Mouse (Mus musculus): ENCODE data around the gene Fut2. TPM values are rescaled to one million over a fixed set of nuclear protein-coding genes. Genes with fewer than 3 reads are reported as not detected.
A peak's percentile ranks its signal among the peaks of the same experiment; 100 is the strongest.

Gene Fut2
- polyA plus RNA-seq, 1 experiment: not detected

- peak overlapping the region; percentile 90 for H3K4me3 ChIP-seq (ENCODE audit: insufficient read depth, low read depth, low read length)
- H3K4me1 ChIP-seq (ENCODE audit: control insufficient read depth, insufficient read depth, insufficient read length, low read length): 0 out of 2 replicates have a peak, but pooled peaks cover 10% of the 10 kb centered on the region
- H3K27ac ChIP-seq (replicated peaks; ENCODE audit: low read depth, low read length): peak overlapping the region; percentile 97
These were observed 39.7 kb upstream of the Fut2 start for GRCm38 (mm10) chr7:45705873-45706281.

- Histone ChIP-seq H3K4me1 (ENCODE audit: control insufficient read depth, insufficient read depth, insufficient read length, low read length) (0 out of 2 replicates have a peak, but pooled peaks cover 10% of the 10 kb centered on the region), H3K27ac (replicated peaks; ENCODE audit: low read depth, low read length) (peak overlapping the region; percentile 87)
These were observed 39.3 kb upstream of the Fut2 start for GRCm38 (mm10) chr7:45705443-45705864.

GRCm38 (mm10) chr7:45704730-45705442, 38.7 kb upstream of the Fut2 start, which contains the start of gene Dbp:
Dbp (plus strand) TSS chr7:45705088.
- 0 out of 2 replicates have a peak, but pooled peaks cover 10% of the 10 kb centered on the region for H3K4me1 ChIP-seq (ENCODE audit: control insufficient read depth, insufficient read depth, insufficient read length, low read length)
- peak within 1 kb of the TSS; percentile 87 for H3K27ac ChIP-seq (replicated peaks; ENCODE audit: low read depth, low read length)
- peak within 1 kb of the TSS; percentile 90 for H3K4me3 ChIP-seq (ENCODE audit: insufficient read depth, low read depth, low read length)

More at GRCm38 (mm10) chr7:45705443-45705864, 39.3 kb upstream of the Fut2 start:
- peak overlapping the region; percentile 90 for H3K4me3 ChIP-seq (ENCODE audit: insufficient read depth, low read depth, low read length)

DNA sequence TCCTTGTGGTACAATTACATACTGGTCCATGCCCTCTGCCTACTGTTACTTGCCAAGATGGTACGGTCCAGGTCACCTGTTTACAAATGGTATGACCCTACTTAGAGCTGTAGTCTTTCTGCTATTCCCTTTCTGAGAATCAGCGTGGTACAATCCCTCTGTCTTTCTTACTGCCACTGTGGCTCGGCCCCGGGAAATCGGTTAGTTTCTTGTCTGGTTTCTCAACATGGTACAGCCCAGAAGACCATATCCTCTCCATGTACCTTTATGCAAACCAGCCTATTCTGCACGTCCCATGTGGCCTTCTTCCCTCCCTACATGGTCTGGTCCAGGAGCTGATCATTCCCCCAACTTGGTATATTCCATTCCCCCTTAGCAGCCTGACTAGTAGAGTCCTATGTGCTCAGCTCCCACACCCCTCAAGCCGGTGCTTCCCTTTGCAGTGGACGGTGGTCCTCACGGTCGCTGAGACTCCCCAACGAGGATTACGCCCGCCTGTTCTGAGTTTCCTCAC, 37.9 kb upstream of the Fut2 start:
- Histone ChIP-seq H3K27ac (replicated peaks; ENCODE audit: low read depth, low read length) (peak overlapping the region; percentile 84), H3K4me1 (ENCODE audit: control insufficient read depth, insufficient read depth, insufficient read length, low read length) (0 out of 2 replicates have a peak, but pooled peaks cover 10% of the 10 kb centered on the region)

GRCm38 (mm10) chr7:45703521-45704033, 37.4 kb upstream of the Fut2 start:
- Histone ChIP-seq H3K4me1 (ENCODE audit: control insufficient read depth, insufficient read depth, insufficient read length, low read length) (0 out of 2 replicates have a peak, but pooled peaks cover 8% of the 10 kb centered on the region), H3K27ac (replicated peaks; ENCODE audit: low read depth, low read length) (peak overlapping the region; percentile 84), H3K4me3 (ENCODE audit: insufficient read depth, low read depth, low read length) (peak overlapping the region; percentile 57; the same call in 1 of the 2 replicates)

More for the DNA sequence above, 37.9 kb upstream of the Fut2 start:
- peak overlapping the region; percentile 57 for H3K4me3 ChIP-seq (ENCODE audit: insufficient read depth, low read depth, low read length)

- H3K4me3 ChIP-seq (ENCODE audit: insufficient read depth, low read depth, low read length): no peak overlapping the region
- H3K27ac ChIP-seq (replicated peaks; ENCODE audit: low read depth, low read length): no peak overlapping the region
- 0 out of 2 replicates have a peak, but pooled peaks cover 2% of the 10 kb centered on the region for H3K4me1 ChIP-seq (ENCODE audit: control insufficient read depth, insufficient read depth, insufficient read length, low read length)
These were observed 36.8 kb upstream of the Fut2 start for GRCm38 (mm10) chr7:45702809-45703520.

GRCm38 (mm10) chr7:45702316-45702715, 36.1 kb upstream of the Fut2 start:
- 0 out of 2 replicates have a peak, but pooled peaks cover 2% of the 10 kb centered on the region for H3K4me1 ChIP-seq (ENCODE audit: control insufficient read depth, insufficient read depth, insufficient read length, low read length)
- H3K27ac ChIP-seq (replicated peaks; ENCODE audit: low read depth, low read length): no peak overlapping the region
- no peak overlapping the region for H3K4me3 ChIP-seq (ENCODE audit: insufficient read depth, low read depth, low read length)

- Histone ChIP-seq H3K27ac (replicated peaks; ENCODE audit: low read depth, low read length) (no peak overlapping the region), H3K4me3 (ENCODE audit: insufficient read depth, low read depth, low read length) (peak overlapping the region; percentile 44; the same call in 1 of the 2 replicates), H3K4me1 (ENCODE audit: control insufficient read depth, insufficient read depth, insufficient read length, low read length) (0 out of 2 replicates have a peak, but pooled peaks cover 2% of the 10 kb centered on the region)
These were observed 35.4 kb upstream of the Fut2 start for GRCm38 (mm10) chr7:45701607-45702006.

- H3K27ac ChIP-seq (replicated peaks; ENCODE audit: low read depth, low read length): peak overlapping the region; percentile 24; the same call in 1 of the 2 replicates
- H3K4me3 ChIP-seq (ENCODE audit: insufficient read depth, low read depth, low read length): peak overlapping the region; percentile 44
These were observed 34.9 kb upstream of the Fut2 start for GRCm38 (mm10) chr7:45701072-45701471.

DNA sequence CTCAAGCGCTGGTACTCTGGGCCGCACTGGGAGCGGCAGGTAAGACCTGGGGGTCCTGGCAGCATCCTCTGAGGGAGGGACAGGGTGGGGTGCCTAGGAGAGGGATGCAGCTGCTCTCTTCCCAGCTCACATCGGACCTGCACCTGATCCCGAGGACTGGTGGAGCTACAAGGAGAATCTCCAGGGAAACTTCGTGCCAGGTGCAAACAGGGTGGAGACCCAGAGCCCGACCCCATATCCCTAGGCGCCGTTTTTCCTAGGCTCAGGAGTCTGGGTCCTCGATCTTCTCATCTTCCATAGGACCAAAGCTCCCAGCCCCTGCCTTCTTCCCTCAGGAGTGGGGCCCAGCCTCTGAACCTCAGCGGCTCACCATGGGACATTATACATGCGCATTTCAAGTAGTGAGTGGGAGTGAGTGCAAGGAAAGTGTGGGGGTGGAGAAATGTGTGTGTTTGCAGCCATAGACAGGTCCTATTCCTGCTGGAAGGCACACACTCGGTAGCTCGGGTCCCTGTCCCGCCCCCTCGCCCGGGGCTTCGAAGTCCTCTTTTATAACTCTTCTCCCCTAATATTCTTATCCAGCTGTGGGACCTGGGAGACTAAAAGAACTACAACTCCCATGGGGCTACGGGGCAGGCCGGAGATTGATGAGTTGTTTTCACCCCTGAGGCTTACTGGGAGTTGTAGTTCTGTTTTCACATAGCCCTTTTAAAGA, 34.3 kb upstream of the Fut2 start:
- 0 out of 2 replicates have a peak, but pooled peaks cover 2% of the 10 kb centered on the region for H3K4me1 ChIP-seq (ENCODE audit: control insufficient read depth, insufficient read depth, insufficient read length, low read length)
- no peak overlapping the region for H3K27ac ChIP-seq (replicated peaks; ENCODE audit: low read depth, low read length)
- H3K4me3 ChIP-seq (ENCODE audit: insufficient read depth, low read depth, low read length): peak overlapping the region; percentile 44

More at GRCm38 (mm10) chr7:45701072-45701471, 34.9 kb upstream of the Fut2 start:
- H3K4me1 ChIP-seq (ENCODE audit: control insufficient read depth, insufficient read depth, insufficient read length, low read length): 0 out of 2 replicates have a peak, but pooled peaks cover 2% of the 10 kb centered on the region

GRCm38 (mm10) chr7:45699523-45700141, 33.4 kb upstream of the Fut2 start, which contains the start of gene Car11:
Car11 (plus strand) TSS chr7:45699843.
- Histone ChIP-seq H3K4me1 (ENCODE audit: control insufficient read depth, insufficient read depth, insufficient read length, low read length) (0 out of 2 replicates have a peak, but pooled peaks cover 2% of the 10 kb centered on the region), H3K4me3 (ENCODE audit: insufficient read depth, low read depth, low read length) (peak within 1 kb of the TSS; percentile 44), H3K27ac (replicated peaks; ENCODE audit: low read depth, low read length) (no peak within 1 kb of the TSS)

DNA sequence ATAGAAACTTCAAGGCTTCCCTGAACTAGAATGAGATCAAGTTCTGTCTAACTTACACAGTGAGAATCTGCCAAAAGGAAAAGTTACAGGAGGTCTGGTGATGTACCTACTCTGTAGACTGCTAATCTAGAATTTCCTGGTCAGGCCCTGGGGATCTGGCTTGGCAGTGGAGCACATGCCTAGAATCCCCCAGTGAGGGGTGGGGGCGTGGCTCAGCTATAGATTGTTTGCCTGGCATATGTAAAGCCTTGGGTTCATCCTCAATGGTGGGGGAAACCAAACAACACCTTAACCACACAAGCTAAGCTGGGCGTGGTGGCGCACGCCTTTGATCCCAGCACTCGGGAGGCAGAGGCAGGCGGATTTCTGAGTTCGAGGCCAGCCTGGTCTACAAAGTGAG, 31.7 kb upstream of the Fut2 start:
- no peak overlapping the region for H3K27ac ChIP-seq (replicated peaks; ENCODE audit: low read depth, low read length)
- no peaks in the 10 kb centered on the region for H3K4me1 ChIP-seq (ENCODE audit: control insufficient read depth, insufficient read depth, insufficient read length, low read length)
- H3K4me3 ChIP-seq (ENCODE audit: insufficient read depth, low read depth, low read length): no peak overlapping the region

- Histone ChIP-seq H3K4me3 (ENCODE audit: insufficient read depth, low read depth, low read length) (no peak overlapping the region), H3K27ac (replicated peaks; ENCODE audit: low read depth, low read length) (no peak overlapping the region), H3K4me1 (ENCODE audit: control insufficient read depth, insufficient read depth, insufficient read length, low read length) (no peaks in the 10 kb centered on the region)
These were observed 28.9 kb upstream of the Fut2 start for GRCm38 (mm10) chr7:45695098-45695497.

Measured in brown adipose tissue, adult 24 weeks (tissue).